Mouse (Mus musculus) cerebellum, postnatal 14 days (tissue): Measurements from ENCODE around the gene Wdr1.
"Not testable (repeated sequence)": the region's sequence is repeated elsewhere in the genome, so short reads cannot be mapped to it uniquely, and the experiment has no call there.

ENCODE experiments used
- DNase-seq, 2 experiments: peaks; one replicate each; pipeline ENCODE4 v3.0.0; 2021; ENCODE audit warnings: mixed read lengths in 2 of 2

Wdr1 gene

GRCm38 (mm10) chr5:38563121-38563520, at the start of gene Wdr1:
Wdr1 (minus strand) TSS chr5:38563221.
- no peak for DNase-seq

GRCm38 (mm10) chr5:38611118-38611517, 48.1 kb upstream of the Wdr1 start:
- peak; percentile 20 to 21 for DNase-seq

- not testable (repeated sequence) for DNase-seq
Observed at GRCm38 (mm10) chr5:38608219-38608618, 45.2 kb upstream of the Wdr1 start.

DNA sequence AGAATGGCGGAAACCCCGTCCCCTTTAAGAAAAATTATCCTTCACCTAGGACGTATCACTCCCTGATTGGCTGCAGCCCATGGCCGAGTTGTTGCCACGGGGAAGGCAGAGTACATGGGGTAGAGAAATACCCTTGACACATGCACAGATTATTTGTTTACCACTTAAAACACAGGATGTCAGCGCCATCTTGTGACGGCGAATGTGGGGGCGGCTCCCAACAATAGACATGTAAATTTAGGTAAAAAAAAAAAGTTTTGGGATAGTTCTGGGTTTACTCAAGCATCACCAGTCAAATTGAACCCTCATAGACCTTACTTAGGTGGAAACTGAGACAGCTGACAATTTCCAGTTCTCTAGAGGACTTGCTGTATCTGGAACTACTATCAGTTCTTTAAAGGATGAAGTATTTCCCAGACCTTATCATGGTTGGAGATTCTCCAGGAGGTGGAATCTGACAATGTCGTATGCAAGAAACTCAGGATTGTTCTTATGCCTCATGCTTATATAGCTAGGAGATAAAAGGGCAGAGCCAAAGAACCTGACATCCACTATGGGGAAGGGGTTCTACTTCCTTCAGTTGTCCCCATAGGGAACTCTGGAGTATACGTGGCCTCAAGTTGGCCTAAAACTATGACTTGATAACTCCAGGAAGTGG, 35.8 kb upstream of the Wdr1 start:
- peak in 1 of 2 experiments; percentile 9 for DNase-seq

DNA sequence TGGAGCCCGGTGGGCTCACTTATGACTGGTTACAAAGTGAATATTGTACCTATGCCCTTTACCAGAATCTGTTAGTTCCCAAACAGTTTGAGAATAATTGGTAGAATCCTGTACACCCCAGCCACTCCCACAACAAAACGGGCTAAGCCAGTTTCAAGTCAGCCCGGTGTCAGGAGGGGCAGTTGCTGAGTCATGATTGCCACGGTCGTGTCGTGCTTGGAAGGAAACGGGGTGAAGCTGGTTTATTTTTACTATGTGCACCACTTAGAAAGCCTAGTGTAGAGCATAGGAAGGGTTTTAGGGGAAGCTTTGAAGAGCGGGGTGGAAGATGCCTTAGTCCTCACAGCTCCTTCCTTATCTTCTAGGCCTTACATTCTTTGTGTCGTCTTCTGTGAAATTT, 25.9 kb upstream of the Wdr1 start:
- no peak for DNase-seq

GRCm38 (mm10) chr5:38585450-38585849, 22.4 kb upstream of the Wdr1 start:
- no peak for DNase-seq

- no peak for DNase-seq
Observed at GRCm38 (mm10) chr5:38583026-38583425, 20.0 kb upstream of the Wdr1 start.

GRCm38 (mm10) chr5:38580703-38581102, 17.7 kb upstream of the Wdr1 start:
- peak; percentile 53 to 58 for DNase-seq

DNA sequence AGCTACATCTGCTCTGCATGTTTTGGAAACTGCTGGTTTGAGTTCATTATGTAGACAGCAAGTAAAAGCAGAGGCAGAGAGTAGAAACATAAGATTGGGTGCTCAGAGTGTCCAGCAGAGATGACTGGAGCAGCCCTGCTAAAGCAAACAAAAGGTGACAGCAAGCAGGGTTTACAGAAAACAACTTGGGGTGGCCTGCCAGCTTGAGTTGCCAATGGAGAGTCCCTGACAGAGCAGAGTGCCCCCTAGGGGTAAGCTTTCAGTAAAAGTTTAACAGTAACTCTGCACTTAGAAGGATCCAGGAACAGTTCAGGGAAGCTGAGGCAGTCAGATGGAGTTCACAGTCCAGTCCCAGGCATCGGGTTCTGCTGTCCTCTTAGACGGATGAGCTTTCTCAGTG, 7.9 kb upstream of the Wdr1 start:
- peak; percentile 22 to 33 for DNase-seq

- DNase-seq, result no peak
Observed at GRCm38 (mm10) chr5:38568652-38569051, 5.6 kb upstream of the Wdr1 start.

DNA sequence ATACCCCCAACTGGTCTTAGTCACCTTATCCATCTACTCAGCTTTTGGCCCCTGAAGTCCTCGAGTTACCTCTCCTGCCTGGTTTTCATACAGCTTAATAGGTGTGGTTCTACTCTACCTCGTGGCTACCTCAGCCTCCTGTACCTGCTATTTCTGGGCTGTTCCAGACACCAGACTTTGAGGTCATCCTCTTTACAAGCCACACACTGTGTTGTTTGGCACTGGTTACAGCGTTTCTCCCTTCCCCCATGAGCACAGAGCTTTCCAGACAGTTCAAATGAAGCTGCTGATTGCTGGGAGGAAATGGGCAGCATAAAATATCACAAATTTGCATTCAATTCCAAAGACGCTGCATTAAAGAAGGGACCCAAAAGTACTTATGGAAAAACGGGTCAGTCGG, 1.8 kb upstream of the Wdr1 start:
- DNase-seq, result no peak

GRCm38 (mm10) chr5:38561426-38562024, 1.5 kb downstream of the Wdr1 start:
- DNase-seq, result peak; percentile 98 to 99

DNA sequence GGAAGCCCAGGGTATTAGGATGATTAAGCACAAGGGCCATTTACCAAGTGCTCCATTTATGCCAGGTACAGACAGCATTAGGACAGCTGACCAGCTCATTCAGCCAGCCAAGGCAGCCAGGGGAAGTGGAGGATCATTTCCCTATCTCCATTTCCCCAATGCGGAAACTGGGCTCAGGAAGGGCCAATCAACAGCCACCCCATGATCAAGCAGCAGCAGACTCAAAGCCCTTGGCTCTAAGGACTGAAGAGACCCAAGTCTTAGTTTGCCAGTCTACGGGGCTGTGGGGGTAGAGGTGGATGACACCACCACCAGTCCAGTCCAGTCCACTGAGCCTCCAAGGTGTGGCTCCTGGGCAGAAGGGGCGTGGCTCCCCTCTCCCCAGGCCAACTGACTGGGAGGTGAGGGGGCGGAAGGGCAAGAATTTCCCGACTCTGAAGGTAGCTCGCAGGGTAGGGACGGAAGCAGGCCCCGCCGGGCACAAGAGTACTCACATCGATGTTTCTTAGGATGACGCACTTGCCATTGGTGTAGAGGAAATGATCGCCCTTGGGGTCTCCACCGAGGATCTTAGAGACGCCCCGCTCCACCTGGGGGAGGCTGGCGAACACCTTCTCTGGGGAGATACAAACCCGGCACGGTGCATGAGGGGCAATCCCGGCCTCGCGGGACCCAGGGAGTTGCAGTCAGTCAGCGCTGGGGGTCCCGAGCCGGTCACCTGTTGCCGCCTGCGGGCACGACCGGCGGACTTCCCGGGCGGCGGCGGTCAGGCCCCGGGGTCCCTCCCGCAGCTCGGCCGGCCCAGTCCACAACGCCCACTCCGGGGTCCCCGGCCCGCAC, 2.2 kb downstream of the Wdr1 start:
- DNase-seq, result peak; percentile 41 to 50

DNA sequence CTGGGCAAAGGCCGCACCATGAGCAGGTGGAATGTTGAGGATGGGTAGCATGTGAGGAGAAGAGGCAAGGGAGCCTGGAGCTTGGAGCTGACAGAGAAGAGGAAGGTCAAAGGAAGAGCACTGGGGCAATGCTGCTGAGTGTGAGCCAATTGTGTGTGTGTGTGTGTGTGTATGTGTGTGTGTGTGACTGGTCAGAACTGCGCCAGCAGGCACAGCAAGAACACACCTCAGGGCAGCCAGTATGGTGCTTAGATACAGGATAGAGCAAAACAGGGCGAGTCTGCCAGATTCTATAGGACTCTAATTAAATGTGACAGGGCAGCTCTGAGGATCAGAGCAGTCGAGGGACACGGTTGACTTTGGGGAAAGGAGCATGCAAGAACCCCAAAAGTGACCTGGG, 4.2 kb downstream of the Wdr1 start:
- peak; percentile 27 to 29 for DNase-seq

DNA sequence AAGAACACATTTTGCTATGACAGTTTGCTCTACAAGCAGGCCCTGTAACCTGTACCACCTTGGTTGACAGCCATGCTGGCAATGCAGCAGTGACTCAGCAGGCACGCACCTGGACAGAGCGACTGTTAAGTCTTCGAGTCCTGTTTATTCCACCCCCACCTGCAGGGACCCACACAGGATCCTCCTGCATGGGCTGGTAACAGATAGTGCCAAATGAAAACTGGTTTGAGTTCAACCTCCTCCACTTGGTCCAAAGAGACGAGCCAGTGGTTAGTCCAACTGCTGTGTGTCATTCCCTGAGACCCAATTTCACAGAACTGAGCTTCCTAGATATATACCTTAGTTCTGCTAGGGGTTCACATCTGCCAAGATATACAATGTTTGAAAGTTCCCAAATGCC, 5.2 kb downstream of the Wdr1 start:
- DNase-seq, result peak in 1 of 2 experiments; percentile 38

GRCm38 (mm10) chr5:38556406-38556805, 6.6 kb downstream of the Wdr1 start:
- DNase-seq, result no peak

GRCm38 (mm10) chr5:38553953-38554352, 9.1 kb downstream of the Wdr1 start:
- peak; percentile 43 to 58 for DNase-seq

DNA sequence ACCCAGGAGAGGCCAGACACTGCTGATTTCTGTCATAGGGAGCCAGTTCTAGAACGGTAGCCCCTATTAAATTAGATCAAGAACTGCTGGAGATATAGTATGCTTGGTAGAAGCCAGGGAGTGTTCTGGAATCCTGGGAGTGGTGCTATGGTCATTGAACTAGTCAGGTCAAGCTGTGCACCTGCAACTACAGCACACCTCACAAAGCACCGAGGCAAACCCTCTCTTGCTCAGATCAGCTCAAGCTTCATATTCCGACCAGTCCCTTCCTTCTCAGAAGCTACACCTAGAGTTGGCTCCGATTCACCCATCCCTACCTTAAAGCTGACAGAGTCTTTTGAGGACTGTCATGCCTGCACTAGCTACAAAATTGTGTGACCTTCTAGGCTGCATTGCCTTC, 9.5 kb downstream of the Wdr1 start:
- no peak for DNase-seq

DNA sequence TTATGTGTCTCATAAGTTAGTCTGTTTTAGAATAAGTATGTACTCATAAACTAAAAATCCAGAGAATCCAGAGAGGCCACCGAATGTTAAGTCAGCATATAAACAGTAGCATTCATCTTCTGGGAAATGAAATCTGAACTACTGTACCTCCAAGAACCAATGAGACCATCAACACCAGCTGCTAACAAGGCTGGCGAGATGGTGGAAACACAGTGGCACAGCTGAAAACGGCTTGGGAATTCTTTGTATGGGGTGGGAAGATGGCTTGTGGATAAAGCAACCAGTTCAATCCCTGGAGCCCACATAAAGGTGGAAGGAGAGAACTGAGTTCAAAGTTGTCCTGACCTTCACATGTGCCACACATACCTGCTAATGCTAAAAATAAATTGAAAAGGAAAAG, 10.4 kb downstream of the Wdr1 start:
- no peak for DNase-seq

GRCm38 (mm10) chr5:38550221-38550768, 12.7 kb downstream of the Wdr1 start:
- no peak for DNase-seq

DNA sequence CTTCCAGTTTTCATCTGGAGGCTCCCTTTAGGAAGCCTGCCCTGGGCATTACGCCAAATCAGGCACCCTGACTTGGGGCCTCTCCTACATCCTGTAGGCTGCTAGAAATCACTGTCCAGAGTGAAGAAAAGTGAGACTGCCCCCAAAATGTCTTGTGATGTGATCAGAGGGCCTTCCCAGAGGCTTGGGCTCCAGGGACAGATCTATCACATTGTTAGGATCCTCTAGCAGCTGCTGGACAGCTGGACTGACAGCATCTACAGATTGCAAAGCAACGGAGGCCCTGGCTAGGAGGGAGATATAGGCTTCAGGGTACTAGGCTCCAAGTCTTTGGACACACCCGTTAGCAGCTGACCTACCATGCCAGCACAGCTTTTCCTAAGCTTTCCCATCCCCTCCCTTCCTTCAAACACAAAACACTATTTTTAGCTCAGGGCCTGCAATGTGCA, 13.5 kb downstream of the Wdr1 start:
- DNase-seq, result no peak

- no peak for DNase-seq
Observed at GRCm38 (mm10) chr5:38547375-38547774, 15.6 kb downstream of the Wdr1 start.
